Mouse (Mus musculus): Measurements from ENCODE around the gene Nr4a3. TPM values are rescaled to one million over a fixed set of nuclear protein-coding genes. Genes with fewer than 3 reads are reported as not detected.

The Nr4a3 gene
- polyA plus RNA-seq, 1 experiment from 2014 or later: 1.7 TPM

DNA sequence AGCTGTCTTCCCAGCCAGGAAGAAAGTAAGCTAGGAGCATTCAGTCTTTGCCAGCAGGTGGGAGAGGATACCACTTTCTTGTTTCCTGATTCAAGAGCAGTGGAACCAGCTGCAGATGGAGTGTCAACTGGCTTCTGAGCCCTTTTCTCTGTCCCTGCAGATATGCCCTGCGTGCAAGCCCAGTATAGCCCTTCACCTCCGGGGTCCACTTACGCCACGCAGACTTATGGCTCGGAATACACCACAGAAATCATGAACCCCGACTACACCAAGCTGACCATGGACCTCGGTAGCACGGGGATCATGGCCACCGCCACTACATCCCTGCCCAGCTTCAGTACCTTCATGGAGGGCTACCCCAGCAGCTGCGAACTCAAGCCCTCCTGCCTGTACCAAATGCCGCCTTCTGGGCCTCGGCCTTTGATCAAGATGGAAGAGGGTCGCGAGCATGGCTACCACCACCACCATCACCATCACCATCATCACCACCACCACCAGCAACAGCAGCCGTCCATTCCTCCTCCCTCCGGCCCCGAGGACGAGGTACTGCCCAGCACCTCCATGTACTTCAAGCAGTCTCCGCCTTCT is 6.2 kb downstream of the Nr4a3 start:
- Histone ChIP-seq H3K4me3 (peak overlapping the region; percentile 39), H3K9ac (peak overlapping the region; percentile 50; the same call in 1 of the 2 replicates), H3K27me3 (peaks cover 73% of the 10 kb centered on the region), H3K9me3 (replicated peaks) (no peaks in the 10 kb centered on the region), H3K4me1 (peaks cover 40% of the 10 kb centered on the region), H3K4me2 (peak overlapping the region; percentile 71), H3K36me3 (ENCODE audit: poor library complexity, severe bottlenecking) (no peaks in the 10 kb centered on the region), H3K27ac (no peak overlapping the region)
- ATAC-seq: no peak
- WGBS: 21% methylated on average over 19 of the region's 19 CpGs

DNA sequence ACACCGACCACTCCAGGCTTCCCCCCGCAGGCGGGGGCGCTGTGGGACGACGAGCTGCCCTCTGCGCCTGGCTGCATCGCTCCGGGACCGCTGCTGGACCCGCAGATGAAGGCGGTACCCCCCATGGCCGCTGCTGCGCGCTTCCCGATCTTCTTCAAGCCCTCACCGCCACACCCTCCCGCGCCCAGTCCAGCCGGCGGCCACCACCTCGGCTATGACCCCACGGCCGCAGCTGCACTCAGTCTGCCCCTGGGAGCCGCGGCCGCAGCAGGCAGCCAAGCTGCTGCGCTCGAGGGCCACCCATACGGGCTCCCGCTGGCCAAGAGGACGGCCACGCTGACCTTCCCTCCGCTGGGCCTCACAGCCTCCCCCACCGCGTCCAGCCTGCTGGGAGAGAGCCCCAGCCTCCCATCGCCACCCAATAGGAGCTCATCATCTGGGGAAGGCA is 6.7 kb downstream of the Nr4a3 start:
- no peak overlapping the region for H3K27ac ChIP-seq
- peak overlapping the region; percentile 39 for H3K4me3 ChIP-seq
- ATAC-seq: 0 out of 2 replicates have a peak, but pooled peaks have one; percentile 25
- peak overlapping the region; percentile 50 for H3K9ac ChIP-seq
- no peaks in the 10 kb centered on the region for H3K36me3 ChIP-seq (ENCODE audit: poor library complexity, severe bottlenecking)
- no peaks in the 10 kb centered on the region for H3K9me3 ChIP-seq (replicated peaks)
- peak overlapping the region; percentile 71 for H3K4me2 ChIP-seq
- peaks cover 73% of the 10 kb centered on the region for H3K27me3 ChIP-seq
- WGBS: 1% methylated on average over 37 of the region's 37 CpGs
- peaks cover 34% of the 10 kb centered on the region for H3K4me1 ChIP-seq

DNA sequence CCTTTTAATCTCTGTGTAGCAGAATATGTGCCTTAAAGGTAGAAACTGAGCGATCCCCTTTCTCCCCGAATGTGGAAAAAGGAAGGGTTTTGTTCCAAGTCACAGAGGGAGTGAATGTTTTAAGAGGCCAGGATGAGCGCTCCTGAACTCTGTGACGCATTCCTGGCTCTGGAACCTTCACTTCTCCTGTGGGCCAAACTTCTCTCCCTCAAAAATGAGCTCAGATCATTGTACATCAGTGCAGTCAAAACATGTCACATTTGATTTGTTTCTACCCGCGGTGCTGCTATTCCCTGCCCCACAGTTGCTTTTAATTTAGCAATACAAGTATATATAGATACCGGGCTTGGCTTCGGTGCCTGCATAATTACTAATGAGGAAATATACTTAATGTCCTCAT is 16.8 kb downstream of the Nr4a3 start:
- Histone ChIP-seq H3K36me3 (ENCODE audit: poor library complexity, severe bottlenecking) (no peaks in the 10 kb centered on the region), H3K9ac (no peak overlapping the region), H3K27ac (no peak overlapping the region), H3K4me1 (no peaks in the 10 kb centered on the region), H3K4me2 (no peak overlapping the region), H3K4me3 (no peak overlapping the region), H3K27me3 (no peaks in the 10 kb centered on the region), H3K9me3 (replicated peaks) (no peaks in the 10 kb centered on the region)
- ATAC-seq: no peak
- 75% methylated on average over 8 of the region's 8 CpGs for WGBS

DNA sequence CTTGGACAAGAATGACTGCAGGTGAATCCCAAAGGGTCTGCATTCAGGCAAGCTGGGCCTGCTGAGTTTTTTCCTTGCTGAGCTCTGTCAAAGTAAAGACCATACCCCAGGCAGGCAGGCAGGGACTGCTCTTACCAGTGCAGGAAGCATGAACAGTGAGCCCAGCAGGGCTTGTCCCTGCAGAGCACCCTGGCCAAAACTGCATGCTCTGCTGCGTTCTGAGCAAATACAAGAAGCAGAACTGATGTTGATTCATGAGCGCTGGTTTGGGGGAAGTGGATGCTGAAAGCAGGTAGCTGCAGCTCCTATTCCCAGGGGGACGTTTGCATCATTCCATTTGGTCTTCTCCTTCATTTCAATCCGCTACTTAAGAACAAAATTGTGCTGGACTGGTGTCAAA is 19.4 kb downstream of the Nr4a3 start:
- no peak overlapping the region for H3K4me3 ChIP-seq
- ATAC-seq: no peak
- H3K4me1 ChIP-seq: no peaks in the 10 kb centered on the region
- H3K36me3 ChIP-seq (ENCODE audit: poor library complexity, severe bottlenecking): no peaks in the 10 kb centered on the region
- no peaks in the 10 kb centered on the region for H3K27me3 ChIP-seq
- no peak overlapping the region for H3K9ac ChIP-seq
- no peak overlapping the region for H3K4me2 ChIP-seq
- WGBS: 64% methylated on average over 4 of the region's 4 CpGs
- H3K27ac ChIP-seq: no peak overlapping the region
- no peaks in the 10 kb centered on the region for H3K9me3 ChIP-seq (replicated peaks)

DNA sequence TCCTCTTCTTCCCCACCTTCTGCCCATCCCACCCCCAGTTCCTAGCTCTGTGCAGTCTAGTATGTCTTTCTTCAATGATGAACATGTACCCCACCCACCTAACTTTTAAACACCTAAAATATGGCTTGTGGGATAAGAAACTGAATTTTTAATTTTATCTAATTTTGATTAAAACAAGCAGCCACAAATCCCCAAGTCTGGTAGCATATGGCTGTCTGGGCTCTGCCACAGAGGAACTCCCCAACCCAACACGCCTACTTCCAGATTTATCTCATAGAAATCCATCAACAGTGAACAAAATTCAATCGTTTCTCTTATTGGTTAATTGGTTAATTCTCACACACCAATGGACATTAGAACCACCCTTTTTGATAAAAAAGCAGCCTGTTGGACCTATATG is 21.7 kb downstream of the Nr4a3 start:
- H3K4me1 ChIP-seq: no peaks in the 10 kb centered on the region
- H3K4me3 ChIP-seq: no peak overlapping the region
- ATAC-seq: no peak
- WGBS: 89% methylated on average over 2 of the region's 2 CpGs
- no peak overlapping the region for H3K27ac ChIP-seq
- no peak overlapping the region for H3K4me2 ChIP-seq
- H3K27me3 ChIP-seq: no peaks in the 10 kb centered on the region
- H3K9me3 ChIP-seq (replicated peaks): no peaks in the 10 kb centered on the region
- no peak overlapping the region for H3K9ac ChIP-seq
- 0 out of 2 replicates have a peak, but pooled peaks cover 2% of the 10 kb centered on the region for H3K36me3 ChIP-seq (ENCODE audit: poor library complexity, severe bottlenecking)

DNA sequence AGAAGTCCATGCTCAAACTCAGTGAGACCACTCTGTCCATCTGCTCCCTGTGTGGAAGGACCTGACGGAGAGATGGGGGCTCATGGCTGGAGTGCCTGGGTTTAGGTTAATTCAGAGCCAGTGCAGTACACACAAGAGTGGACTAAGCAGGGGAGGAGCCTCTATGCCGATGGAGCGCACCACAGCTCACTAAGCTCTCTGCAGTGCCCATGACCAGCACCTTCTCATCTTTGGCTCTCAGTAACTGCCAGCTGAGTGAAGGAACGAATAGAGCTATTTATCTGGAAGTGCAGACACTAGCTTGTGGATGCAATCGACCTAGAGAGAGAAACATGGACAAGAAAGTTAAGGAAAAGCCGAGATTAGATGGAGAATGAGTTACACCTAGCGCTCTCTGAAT is 24.2 kb downstream of the Nr4a3 start:
- Histone ChIP-seq H3K27me3 (no peaks in the 10 kb centered on the region), H3K4me1 (no peaks in the 10 kb centered on the region), H3K36me3 (ENCODE audit: poor library complexity, severe bottlenecking) (0 out of 2 replicates have a peak, but pooled peaks cover 4% of the 10 kb centered on the region), H3K4me3 (no peak overlapping the region), H3K9ac (no peak overlapping the region), H3K27ac (no peak overlapping the region), H3K9me3 (replicated peaks) (no peaks in the 10 kb centered on the region), H3K4me2 (no peak overlapping the region)
- 82% methylated on average over 7 of the region's 7 CpGs for WGBS
- no peak for ATAC-seq

DNA sequence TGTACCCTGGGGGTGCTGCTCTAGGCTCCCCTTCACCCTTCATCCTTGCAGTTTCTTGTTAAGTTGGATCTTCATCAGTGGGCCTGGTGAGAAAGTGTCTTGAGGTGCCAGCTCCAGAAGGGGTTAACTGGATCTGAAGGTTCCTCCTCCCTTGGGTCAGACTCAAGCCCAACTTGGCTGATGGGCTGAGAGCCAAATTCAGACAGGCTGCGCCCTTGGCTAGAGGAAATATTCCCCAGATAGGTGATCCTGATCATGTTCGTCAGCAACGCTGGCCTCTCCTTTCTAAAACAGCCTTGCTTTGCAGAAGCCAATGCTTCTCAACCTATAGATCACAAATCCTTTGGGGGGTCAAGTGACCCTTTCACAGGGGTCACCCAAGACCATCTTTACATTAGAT is 27.1 kb downstream of the Nr4a3 start:
- Histone ChIP-seq H3K27ac (no peak overlapping the region), H3K4me1 (peaks cover 5% of the 10 kb centered on the region; the same call in 1 of the 2 replicates), H3K36me3 (ENCODE audit: poor library complexity, severe bottlenecking) (0 out of 2 replicates have a peak, but pooled peaks cover 4% of the 10 kb centered on the region), H3K9me3 (replicated peaks) (no peaks in the 10 kb centered on the region), H3K4me2 (no peak overlapping the region), H3K9ac (no peak overlapping the region), H3K4me3 (no peak overlapping the region), H3K27me3 (no peaks in the 10 kb centered on the region)
- ATAC-seq: no peak
- 91% methylated on average over 3 of the region's 3 CpGs for WGBS

DNA sequence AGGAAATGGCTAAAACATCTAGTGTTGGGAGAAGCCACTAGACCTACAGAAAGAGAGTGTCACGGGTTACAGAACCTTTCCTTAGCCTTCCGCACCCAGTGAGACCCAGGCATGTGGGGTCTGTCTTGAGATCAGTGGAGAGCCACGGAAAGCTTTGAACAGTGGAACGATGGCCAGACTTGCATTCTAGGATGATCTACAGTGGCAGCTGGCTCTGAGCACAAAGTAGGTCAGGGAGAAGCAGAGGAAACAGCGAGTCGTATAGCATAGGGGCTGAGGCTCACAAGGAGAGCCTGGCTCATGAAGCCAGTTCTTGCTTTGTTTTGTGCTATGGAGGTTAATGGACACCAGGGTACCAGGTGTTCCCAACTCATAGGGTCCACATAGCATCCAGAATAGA is 28.4 kb downstream of the Nr4a3 start:
- Histone ChIP-seq H3K27ac (no peak overlapping the region), H3K9me3 (replicated peaks) (no peaks in the 10 kb centered on the region), H3K9ac (no peak overlapping the region), H3K27me3 (no peaks in the 10 kb centered on the region), H3K36me3 (ENCODE audit: poor library complexity, severe bottlenecking) (0 out of 2 replicates have a peak, but pooled peaks cover 4% of the 10 kb centered on the region), H3K4me1 (peaks cover 12% of the 10 kb centered on the region), H3K4me3 (no peak overlapping the region), H3K4me2 (no peak overlapping the region)
- 92% methylated on average over 6 of the region's 6 CpGs for WGBS
- no peak for ATAC-seq

DNA sequence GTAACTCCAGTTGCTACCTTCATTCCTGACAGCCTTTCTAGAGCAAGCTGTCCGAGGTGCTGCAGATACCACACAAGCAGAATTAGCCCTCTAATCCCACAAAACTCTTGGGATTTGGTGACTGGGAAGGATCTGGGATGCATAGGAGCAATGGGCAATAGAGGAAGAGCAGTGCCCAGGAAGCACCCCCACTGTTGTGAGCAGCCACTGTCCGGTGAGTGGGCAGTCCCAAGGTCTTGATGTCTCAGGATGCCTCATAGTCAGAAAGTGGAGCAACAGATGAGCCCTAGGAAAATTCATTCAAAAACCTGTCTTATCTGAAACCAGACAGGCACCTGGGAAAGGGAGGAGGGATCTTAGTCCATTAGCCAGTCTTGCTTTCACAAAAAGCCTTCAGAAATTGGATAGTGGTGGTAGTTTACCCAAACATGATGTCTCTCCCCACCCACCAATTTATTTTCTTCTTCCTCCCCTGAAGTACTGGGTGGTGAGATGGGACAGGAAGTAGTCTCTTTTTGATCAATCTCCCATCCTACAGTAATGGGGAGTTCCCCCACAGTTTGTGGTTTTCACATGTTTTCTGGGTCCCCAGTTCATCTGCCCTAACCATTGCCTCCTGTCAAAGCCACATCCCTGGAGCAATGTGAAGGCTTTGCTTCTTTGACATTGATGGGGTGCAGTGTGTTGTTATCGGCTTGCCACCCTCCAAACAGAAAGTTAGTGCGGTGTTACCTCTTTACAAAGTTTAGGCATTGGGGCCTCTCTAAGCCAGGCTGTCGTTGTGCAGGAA is 29.7 kb downstream of the Nr4a3 start:
- Histone ChIP-seq H3K36me3 (ENCODE audit: poor library complexity, severe bottlenecking) (0 out of 2 replicates have a peak, but pooled peaks cover 4% of the 10 kb centered on the region), H3K27me3 (no peaks in the 10 kb centered on the region), H3K9me3 (replicated peaks) (no peaks in the 10 kb centered on the region), H3K4me1 (peaks cover 18% of the 10 kb centered on the region), H3K9ac (no peak overlapping the region), H3K4me2 (no peak overlapping the region), H3K27ac (no peak overlapping the region), H3K4me3 (no peak overlapping the region)
- ATAC-seq: no peak
- WGBS: 85% methylated on average over 5 of the region's 5 CpGs

DNA sequence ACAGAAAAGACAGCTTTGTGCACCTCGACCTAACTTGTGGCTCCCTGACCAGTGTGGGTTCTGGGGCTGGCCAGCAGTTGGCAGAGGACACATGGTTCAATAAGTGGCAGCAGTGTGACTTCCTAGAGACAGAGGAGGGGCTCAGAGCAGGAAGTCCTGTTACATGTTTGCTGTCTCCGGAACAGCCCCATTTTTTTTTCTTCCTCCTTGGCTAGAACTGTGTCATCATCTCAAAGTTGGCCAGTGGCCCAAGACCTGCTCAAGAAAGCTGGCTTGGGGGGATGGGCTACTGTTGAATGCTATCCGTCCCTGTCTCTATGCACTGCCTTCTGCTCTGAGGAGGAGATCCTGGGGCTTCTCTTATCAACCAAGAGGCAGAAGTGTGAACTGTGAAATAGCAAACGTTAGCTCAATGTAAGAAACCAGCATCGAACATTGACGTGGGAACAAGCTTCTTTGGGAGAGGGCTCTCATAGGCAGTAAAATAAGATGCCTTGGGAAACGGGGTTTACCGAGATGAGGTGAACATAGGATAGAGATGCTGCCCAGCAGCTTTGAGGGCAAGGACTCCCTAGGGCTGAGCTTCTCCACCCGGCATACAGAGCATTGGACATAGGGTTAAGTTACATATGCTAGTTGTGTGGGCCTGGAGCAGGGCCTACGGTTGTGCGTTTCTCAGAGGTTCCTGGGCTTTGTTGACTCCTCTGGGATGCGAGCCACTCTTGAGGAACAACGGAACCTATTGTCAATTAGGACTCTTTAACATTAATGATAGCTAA is 31.9 kb downstream of the Nr4a3 start:
- H3K27me3 ChIP-seq: no peaks in the 10 kb centered on the region
- no peak overlapping the region for H3K4me2 ChIP-seq
- H3K27ac ChIP-seq: no peak overlapping the region
- H3K4me3 ChIP-seq: no peak overlapping the region
- 80% methylated on average over 13 of the region's 13 CpGs for WGBS
- H3K9ac ChIP-seq: no peak overlapping the region
- peaks cover 23% of the 10 kb centered on the region for H3K4me1 ChIP-seq
- H3K36me3 ChIP-seq (ENCODE audit: poor library complexity, severe bottlenecking): 0 out of 2 replicates have a peak, but pooled peaks cover under 1% of the 10 kb centered on the region
- H3K9me3 ChIP-seq (replicated peaks): no peaks in the 10 kb centered on the region
- ATAC-seq: no peak

DNA sequence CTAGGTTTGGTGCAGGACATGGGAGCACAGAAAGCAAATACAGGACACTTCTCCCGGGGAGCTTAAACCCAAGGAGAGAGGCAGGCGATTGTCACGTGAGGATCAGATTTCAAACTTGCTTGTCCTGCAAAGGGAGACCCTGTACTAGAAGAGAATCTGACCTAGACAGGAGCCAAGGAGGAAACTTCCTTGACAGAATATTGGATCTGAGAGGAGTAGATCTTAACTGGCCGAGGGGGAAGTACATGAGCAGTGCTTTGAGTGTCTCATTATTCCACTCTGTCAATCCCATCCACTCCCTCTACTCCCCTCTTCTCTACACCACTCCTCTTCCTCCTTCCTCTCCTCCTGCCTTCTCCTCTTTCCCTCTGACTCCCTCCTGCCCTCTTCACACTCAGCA is 33.3 kb downstream of the Nr4a3 start:
- H3K27me3 ChIP-seq: no peaks in the 10 kb centered on the region
- no peak overlapping the region for H3K4me3 ChIP-seq
- no peaks in the 10 kb centered on the region for H3K9me3 ChIP-seq (replicated peaks)
- H3K27ac ChIP-seq: no peak overlapping the region
- no peaks in the 10 kb centered on the region for H3K36me3 ChIP-seq (ENCODE audit: poor library complexity, severe bottlenecking)
- peaks cover 23% of the 10 kb centered on the region for H3K4me1 ChIP-seq
- ATAC-seq: no peak
- no peak overlapping the region for H3K4me2 ChIP-seq
- no peak overlapping the region for H3K9ac ChIP-seq
- WGBS: 20% methylated on average over 4 of the region's 4 CpGs
